30 mouse cellular contexts compared by ENCODE assay signal in genomic region chr8:105450977-105451376, GRCm38 (mm10). TPM values are rescaled to one million over a fixed set of nuclear protein-coding genes. Genes with fewer than 3 reads are reported as not detected.
DNase-seq lines count a peak whose midpoint lies in the region; ATAC-seq and TF ChIP-seq lines count a peak whose summit lies in the region.
"Had no signal": no experiment of that assay in that cellular context is flagged by ENCODE, and none has a peak within 500 bp of the region (broad histone marks: within the 10 kb centered on the region; RNA-seq: fewer than 3 reads in every experiment).

No protein-coding gene starts in this region.

- no peak for TF ChIP-seq CTCF in forebrain, postnatal 0 days (IDR thresholded peaks at IDR 0.05; ENCODE audit: low read depth)

- intact Hi-C loops in heart, postnatal 25 days (cut with DNase I) = no loop called here

- no peaks in the 10 kb centered on the region for H3K9me3 ChIP-seq in forebrain, embryonic 14.5 days (replicated peaks; ENCODE audit: control insufficient read depth, low read length)
- H3K9me3 ChIP-seq in forebrain, postnatal 0 days (ENCODE audit: low read length) = no peaks in the 10 kb centered on the region
- H3K9me3 ChIP-seq in heart, embryonic 10.5 days = no peaks in the 10 kb centered on the region
- H3K9me3 ChIP-seq in hindbrain, embryonic 12.5 days (replicated peaks) = no peaks in the 10 kb centered on the region
- no peaks in the 10 kb centered on the region for H3K9me3 ChIP-seq in hindbrain, embryonic 13.5 days
- H3K9me3 ChIP-seq: embryonic facial prominence, embryonic 13.5 days; embryonic facial prominence, embryonic 15.5 days; forebrain, embryonic 10.5 days; forebrain, embryonic 12.5 days; forebrain, embryonic 15.5 days; G1E had no signal

- peak; percentile 55 for ATAC-seq in forebrain, embryonic 14.5 days
- ATAC-seq in forebrain, postnatal 0 days = no peak
- peak; percentile 53; the same call in 1 of the 2 replicates for ATAC-seq in hindbrain, embryonic 12.5 days (ENCODE audit: low FRiP score)
- ATAC-seq in hindbrain, embryonic 13.5 days (ENCODE audit: low FRiP score) = no peak
- ATAC-seq: activated CD4-positive, CD25-positive, alpha-beta regulatory T cell, adult 4 months; CD4-positive, CD25-positive, alpha-beta regulatory T cell, adult 4 months; forebrain, embryonic 15.5 days; Patski had no signal

- H3K9ac ChIP-seq in forebrain, embryonic 14.5 days (ENCODE audit: low read length) = no peak overlapping the region
- no peak overlapping the region for H3K9ac ChIP-seq in forebrain, postnatal 0 days
- no peak overlapping the region for H3K9ac ChIP-seq in hindbrain, embryonic 12.5 days
- no peak overlapping the region for H3K9ac ChIP-seq in hindbrain, embryonic 13.5 days
- H3K9ac ChIP-seq: embryonic facial prominence, embryonic 13.5 days; embryonic facial prominence, embryonic 15.5 days; forebrain, embryonic 12.5 days; forebrain, embryonic 15.5 days had no signal

- H3K4me1 ChIP-seq in forebrain, embryonic 14.5 days (ENCODE audit: control insufficient read depth, insufficient read depth, low read length) = peaks cover 7% of the 10 kb centered on the region
- peaks cover 2% of the 10 kb centered on the region for H3K4me1 ChIP-seq in forebrain, postnatal 0 days (ENCODE audit: insufficient read depth)
- peaks cover 3% of the 10 kb centered on the region; the same call in 1 of the 2 replicates for H3K4me1 ChIP-seq in heart, embryonic 10.5 days
- H3K4me1 ChIP-seq in hindbrain, embryonic 12.5 days = peaks cover 15% of the 10 kb centered on the region
- peaks cover 15% of the 10 kb centered on the region for H3K4me1 ChIP-seq in hindbrain, embryonic 13.5 days (replicated peaks)
- H3K4me1 ChIP-seq: embryonic facial prominence, embryonic 15.5 days had no signal

- no peak overlapping the region for H3K27ac ChIP-seq in forebrain, embryonic 14.5 days (ENCODE audit: low read depth, low read length)
- H3K27ac ChIP-seq in forebrain, postnatal 0 days (ENCODE audit: low read depth, low read length) = no peak overlapping the region
- no peak overlapping the region for H3K27ac ChIP-seq in heart, embryonic 10.5 days
- H3K27ac ChIP-seq in hindbrain, embryonic 12.5 days = no peak overlapping the region
- no peak overlapping the region for H3K27ac ChIP-seq in hindbrain, embryonic 13.5 days
- H3K27ac ChIP-seq: embryonic facial prominence, embryonic 13.5 days; embryonic facial prominence, embryonic 15.5 days; forebrain, embryonic 10.5 days; forebrain, embryonic 12.5 days; forebrain, embryonic 15.5 days had no signal

- no peaks in the 10 kb centered on the region for H3K36me3 ChIP-seq in forebrain, embryonic 14.5 days (ENCODE audit: control insufficient read depth, insufficient read depth, low read length)
- H3K36me3 ChIP-seq in forebrain, postnatal 0 days (ENCODE audit: insufficient read depth) = no peaks in the 10 kb centered on the region
- no peaks in the 10 kb centered on the region for H3K36me3 ChIP-seq in heart, embryonic 10.5 days
- H3K36me3 ChIP-seq in hindbrain, embryonic 12.5 days = no peaks in the 10 kb centered on the region
- H3K36me3 ChIP-seq in hindbrain, embryonic 13.5 days = no peaks in the 10 kb centered on the region
- H3K36me3 ChIP-seq: embryonic facial prominence, embryonic 13.5 days; embryonic facial prominence, embryonic 15.5 days; forebrain, embryonic 10.5 days; forebrain, embryonic 12.5 days; forebrain, embryonic 15.5 days; G1E had no signal

- no peaks in the 10 kb centered on the region for H3K27me3 ChIP-seq in forebrain, embryonic 14.5 days (replicated peaks; ENCODE audit: control insufficient read depth, insufficient read depth, low read length)
- no peaks in the 10 kb centered on the region for H3K27me3 ChIP-seq in forebrain, postnatal 0 days (ENCODE audit: insufficient read depth, low read length)
- H3K27me3 ChIP-seq in heart, embryonic 10.5 days (ENCODE audit: insufficient read depth, poor library complexity, severe bottlenecking) = no peaks in the 10 kb centered on the region
- no peaks in the 10 kb centered on the region for H3K27me3 ChIP-seq in hindbrain, embryonic 12.5 days
- H3K27me3 ChIP-seq in hindbrain, embryonic 13.5 days = no peaks in the 10 kb centered on the region
- H3K27me3 ChIP-seq: CH12.LX; embryonic facial prominence, embryonic 13.5 days; embryonic facial prominence, embryonic 15.5 days; forebrain, embryonic 12.5 days; forebrain, embryonic 15.5 days had no signal

- 6% methylated on average over 1 of the region's 1 CpGs for WGBS in forebrain, embryonic 14.5 days
- 18% methylated on average over 1 of the region's 1 CpGs for WGBS in forebrain, postnatal 0 days
- 76% methylated on average over 1 of the region's 1 CpGs for WGBS in heart, embryonic 10.5 days
- 36% methylated on average over 1 of the region's 1 CpGs for WGBS in hindbrain, embryonic 12.5 days
- whole genome bisulfite sequencing in hindbrain, embryonic 13.5 days = 40% methylated on average over 1 of the region's 1 CpGs

- H3K4me3 ChIP-seq in forebrain, embryonic 14.5 days (ENCODE audit: low read depth, low read length) = no peak overlapping the region
- no peak overlapping the region for H3K4me3 ChIP-seq in forebrain, postnatal 0 days (ENCODE audit: low read depth, low read length)
- no peak overlapping the region for H3K4me3 ChIP-seq in heart, embryonic 10.5 days
- no peak overlapping the region for H3K4me3 ChIP-seq in hindbrain, embryonic 12.5 days
- no peak overlapping the region for H3K4me3 ChIP-seq in hindbrain, embryonic 13.5 days
- H3K4me3 ChIP-seq: embryonic facial prominence, embryonic 13.5 days; embryonic facial prominence, embryonic 15.5 days; erythroblast, embryonic 14.5 days; forebrain, embryonic 10.5 days; forebrain, embryonic 12.5 days; forebrain, embryonic 15.5 days had no signal

- no peak for DNase-seq in forebrain, embryonic 14.5 days (ENCODE audit: low spot score)
- DNase-seq in forebrain, postnatal 0 days = no peak
- DNase-seq in heart, embryonic 10.5 days (ENCODE audit: low spot score) = peak; percentile 42
- DNase-seq in heart, postnatal 25 days (ENCODE audit: low spot score) = no peak
- DNase-seq: adrenal gland, adult 8-10 months; adrenal gland, postnatal 14 days; adrenal gland, postnatal 36 days; B cell, adult 2 months; cerebellum, adult 11 months; cerebellum, adult 18-20 months; cerebellum, adult 8-10 months; cerebellum, adult 9-11 months; cerebellum, postnatal 14 days; cerebellum, postnatal 36 days; embryo, embryonic 11 days had no signal

- H3K4me2 ChIP-seq in forebrain, embryonic 14.5 days (ENCODE audit: low read length) = no peak overlapping the region
- H3K4me2 ChIP-seq in forebrain, postnatal 0 days (ENCODE audit: low read depth) = no peak overlapping the region
- no peak overlapping the region for H3K4me2 ChIP-seq in hindbrain, embryonic 12.5 days (replicated peaks)
- no peak overlapping the region for H3K4me2 ChIP-seq in hindbrain, embryonic 13.5 days
- H3K4me2 ChIP-seq: embryonic facial prominence, embryonic 13.5 days; embryonic facial prominence, embryonic 15.5 days; forebrain, embryonic 12.5 days; forebrain, embryonic 15.5 days had no signal

RNA-seq across cellular contexts. Expression of gene Tppp3, which starts 20.3 kb away (rescaled TPM):
- polyA plus RNA-seq in forebrain, embryonic 14.5 days (2014; fragmentation: Nextera tagmentation; extraction: Ambion mirVana) = 49.2 and 57.0 TPM in 2 replicates
- 66.6 and 80.6 TPM in 2 replicates for total RNA-seq in forebrain, postnatal 0 days (2014; rRNA removed)
- polyA plus RNA-seq in forebrain, postnatal 0 days (2015; fragmentation: Nextera tagmentation; extraction: Ambion mirVana) = 74.6 and 106 TPM in 2 replicates
- polyA plus RNA-seq in heart, embryonic 10.5 days (2016; fragmentation: Nextera tagmentation; extraction: Ambion mirVana) = 25.5 and 28.4 TPM in 2 replicates
- total RNA-seq in heart, postnatal 25 days (2021) = 10 to 100 TPM; 51.4 TPM
- 162 and 186 TPM in 2 replicates for polyA plus RNA-seq in hindbrain, embryonic 12.5 days (2016; fragmentation: Nextera tagmentation; extraction: Ambion mirVana)
- polyA plus RNA-seq in hindbrain, embryonic 13.5 days (2015; fragmentation: Nextera tagmentation; extraction: Ambion mirVana) = 170 and 181 TPM in 2 replicates
- total RNA-seq: common myeloid progenitor, adult 5-6 weeks; G1E had no signal
- polyA plus RNA-seq: G1E had no signal

RNA-seq across cellular contexts. Expression of gene Lrrc36, which starts 37.6 kb away (rescaled TPM):
- polyA plus RNA-seq in forebrain, embryonic 14.5 days (2014; fragmentation: Nextera tagmentation; extraction: Ambion mirVana) = 0.22 and 0.43 TPM in 2 replicates
- 1.7 and 1.8 TPM in 2 replicates for total RNA-seq in forebrain, postnatal 0 days (2014; rRNA removed)
- 0.40 and 1.1 TPM in 2 replicates for polyA plus RNA-seq in forebrain, postnatal 0 days (2015; fragmentation: Nextera tagmentation; extraction: Ambion mirVana)
- 0.09 TPM in 1 of 2 replicates, not detected in the other for polyA plus RNA-seq in heart, embryonic 10.5 days (2016; fragmentation: Nextera tagmentation; extraction: Ambion mirVana)
- total RNA-seq in heart, postnatal 25 days (2021) = under 1 TPM; 0.42 to 0.73 TPM
- polyA plus RNA-seq in hindbrain, embryonic 12.5 days (2016; fragmentation: Nextera tagmentation; extraction: Ambion mirVana) = 2.1 and 3.1 TPM in 2 replicates
- polyA plus RNA-seq in hindbrain, embryonic 13.5 days (2015; fragmentation: Nextera tagmentation; extraction: Ambion mirVana) = 1.1 and 1.7 TPM in 2 replicates
- total RNA-seq: G1E had no signal
- polyA plus RNA-seq: activated CD4-positive, CD25-positive, alpha-beta regulatory T cell, adult 4 months; CD4-positive, CD25-positive, alpha-beta regulatory T cell, adult 4 months; embryonic facial prominence, embryonic 13.5 days; G1E; Patski had no signal

RNA-seq across cellular contexts. Expression of gene Kctd19, which starts 37.7 kb away (rescaled TPM):
- polyA plus RNA-seq in forebrain, embryonic 14.5 days (2014; fragmentation: Nextera tagmentation; extraction: Ambion mirVana) = 0.09 TPM in 1 of 2 replicates, not detected in the other
- 0.10 and 0.15 TPM in 2 replicates for total RNA-seq in forebrain, postnatal 0 days (2014; rRNA removed)
- polyA plus RNA-seq in forebrain, postnatal 0 days (2015; fragmentation: Nextera tagmentation; extraction: Ambion mirVana) = 0.16 and 0.19 TPM in 2 replicates
- not detected in 2 replicates for polyA plus RNA-seq in heart, embryonic 10.5 days (2016; fragmentation: Nextera tagmentation; extraction: Ambion mirVana)
- total RNA-seq in heart, postnatal 25 days (2021) = under 1 TPM in 1 of 2 experiments, not detected in 1; 0.44 TPM
- 0.08 TPM in 1 of 2 replicates, not detected in the other for polyA plus RNA-seq in hindbrain, embryonic 12.5 days (2016; fragmentation: Nextera tagmentation; extraction: Ambion mirVana)
- not detected in 2 replicates for polyA plus RNA-seq in hindbrain, embryonic 13.5 days (2015; fragmentation: Nextera tagmentation; extraction: Ambion mirVana)
- total RNA-seq: adrenal gland, postnatal 36 days; common myeloid progenitor, adult 5-6 weeks; G1E had no signal
- polyA plus RNA-seq: activated CD4-positive, CD25-positive, alpha-beta regulatory T cell, adult 4 months; CD4-positive, CD25-positive, alpha-beta regulatory T cell, adult 4 months; embryonic facial prominence, embryonic 11.5 days; embryonic facial prominence, embryonic 13.5 days; embryonic facial prominence, embryonic 15.5 days; erythroblast, embryonic 14.5 days; forebrain, embryonic 10.5 days; forebrain, embryonic 12.5 days; G1E; Patski had no signal

RNA-seq across cellular contexts. Expression of gene Zdhhc1, which starts 45.7 kb away (rescaled TPM):
- 15.5 and 22.0 TPM in 2 replicates for polyA plus RNA-seq in forebrain, embryonic 14.5 days (2014; fragmentation: Nextera tagmentation; extraction: Ambion mirVana)
- total RNA-seq in forebrain, postnatal 0 days (2014; rRNA removed) = 22.9 and 30.4 TPM in 2 replicates
- polyA plus RNA-seq in forebrain, postnatal 0 days (2015; fragmentation: Nextera tagmentation; extraction: Ambion mirVana) = 16.2 and 22.7 TPM in 2 replicates
- polyA plus RNA-seq in heart, embryonic 10.5 days (2016; fragmentation: Nextera tagmentation; extraction: Ambion mirVana) = 16.1 and 21.6 TPM in 2 replicates
- 10 to 100 TPM; 12.8 to 13.6 TPM for total RNA-seq in heart, postnatal 25 days (2021)
- polyA plus RNA-seq in hindbrain, embryonic 12.5 days (2016; fragmentation: Nextera tagmentation; extraction: Ambion mirVana) = 35.8 and 36.1 TPM in 2 replicates
- 30.9 and 34.3 TPM in 2 replicates for polyA plus RNA-seq in hindbrain, embryonic 13.5 days (2015; fragmentation: Nextera tagmentation; extraction: Ambion mirVana)

Comparison
In these comparisons a context has a peak if more than half of its experiments do, and no peak if none do; other contexts are left out.
1. ATAC-seq: peak in forebrain, embryonic 14.5 days (single experiment) and hindbrain, embryonic 12.5 days (single experiment); none in forebrain, postnatal 0 days (single experiment) and hindbrain, embryonic 13.5 days (single experiment).